Mouse (Mus musculus) kidney, adult 11 months (tissue): ENCODE measurements around the gene Il1rapl2.
"Not testable (repeated sequence)": the region's sequence is repeated elsewhere in the genome, so short reads cannot be mapped to it uniquely, and the experiment has no call there.

ENCODE experiments used
- DNase-seq: peaks from one replicate; pipeline ENCODE4 v3.0.0; 2022

Gene Il1rapl2

DNA sequence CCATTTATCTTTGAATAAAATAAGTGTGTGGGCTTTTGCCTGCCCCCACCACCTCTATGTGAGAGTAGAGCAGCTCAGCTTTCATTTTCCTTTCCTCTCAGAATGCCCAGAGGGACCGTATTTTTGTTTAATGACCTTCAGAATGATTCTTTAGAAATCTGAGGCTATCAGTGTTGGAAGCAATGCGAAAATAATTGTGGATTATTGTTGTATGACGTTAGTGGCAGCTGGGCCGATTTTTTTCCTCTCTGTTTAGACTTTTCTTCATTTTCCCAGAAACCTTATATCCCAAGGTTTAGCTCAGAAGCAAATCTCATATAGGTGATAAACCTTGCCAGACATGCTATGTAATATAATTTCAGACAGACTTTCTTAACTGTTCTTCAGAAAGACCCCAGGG lies 664.2 kb downstream of the Il1rapl2 start:
- DNase-seq, result no peak

DNA sequence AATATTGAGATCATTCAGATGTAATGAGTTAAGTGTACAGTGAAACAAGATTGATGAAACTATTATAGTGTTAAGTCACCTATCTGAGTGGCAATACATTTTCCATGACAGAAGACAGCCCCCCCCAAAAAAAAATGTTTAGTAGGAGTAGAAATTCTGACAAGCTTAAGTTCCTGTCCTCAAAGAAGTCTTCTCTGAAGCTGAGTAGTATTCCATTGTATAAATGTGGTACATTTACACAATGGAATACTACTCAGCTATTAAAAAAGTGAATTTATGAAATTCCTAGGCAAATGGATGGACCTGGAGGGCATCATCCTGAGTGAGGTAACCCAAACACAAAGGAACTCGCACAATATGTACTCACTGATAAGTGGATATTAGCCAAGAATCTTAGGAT lies 778.3 kb downstream of the Il1rapl2 start:
- not testable (repeated sequence) for DNase-seq

DNA sequence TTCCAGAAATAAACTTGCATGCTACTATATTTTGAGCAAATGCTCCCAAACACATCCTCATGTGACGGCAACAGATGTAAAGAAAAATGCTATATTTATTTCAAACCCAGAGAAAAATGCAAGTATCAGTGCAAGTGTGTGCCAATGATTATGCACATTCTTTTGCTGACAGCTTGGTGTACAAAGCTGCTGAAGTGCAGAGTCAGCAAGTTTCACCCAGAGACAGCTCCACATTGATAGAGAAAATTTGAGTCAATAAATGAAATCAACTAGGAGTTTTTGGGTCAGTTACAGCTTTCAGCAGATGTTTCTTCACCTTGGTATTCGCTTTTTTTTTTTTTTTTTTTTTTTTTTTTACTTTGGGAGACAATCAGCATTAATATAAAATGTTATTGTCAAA lies 863.4 kb downstream of the Il1rapl2 start:
- no peak for DNase-seq

DNA sequence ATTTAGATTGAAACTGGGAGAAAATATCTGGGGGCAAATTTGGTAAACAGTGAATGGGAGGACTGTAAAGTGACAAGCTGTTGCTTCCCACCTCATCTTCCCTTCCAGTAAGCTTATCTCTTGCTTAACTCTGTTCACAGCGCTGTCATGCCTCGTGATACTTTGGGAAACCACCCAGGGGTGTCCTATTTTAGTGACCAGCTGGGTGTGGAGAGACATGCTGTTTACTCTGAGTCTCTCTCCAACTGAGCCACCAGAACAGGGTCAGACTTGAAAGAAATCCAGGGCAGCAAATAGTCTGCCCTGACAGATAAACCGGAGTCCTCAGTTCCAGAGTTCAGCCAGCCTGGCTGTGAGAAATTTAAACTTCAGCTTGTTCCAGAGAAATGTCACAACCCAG lies 867.5 kb downstream of the Il1rapl2 start:
- DNase-seq, result no peak

DNA sequence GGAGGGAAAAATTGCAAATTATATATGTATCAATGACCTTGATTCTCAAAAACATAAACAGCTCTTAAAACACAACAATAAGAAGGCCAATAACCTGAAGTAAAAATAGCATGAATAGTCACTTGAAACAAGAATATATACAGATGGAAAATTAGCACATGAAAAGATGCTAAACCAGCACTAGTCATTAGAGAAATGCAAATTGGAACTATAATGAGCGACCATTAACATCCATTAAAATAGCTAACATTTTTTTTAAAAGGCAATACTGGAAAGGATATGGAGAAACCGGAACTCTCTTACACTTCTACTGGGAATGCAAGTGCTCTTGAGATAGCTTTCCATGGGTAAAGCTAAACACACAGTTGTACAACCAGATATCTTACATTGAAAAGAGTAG lies 879.4 kb downstream of the Il1rapl2 start:
- DNase-seq, result no peak

DNA sequence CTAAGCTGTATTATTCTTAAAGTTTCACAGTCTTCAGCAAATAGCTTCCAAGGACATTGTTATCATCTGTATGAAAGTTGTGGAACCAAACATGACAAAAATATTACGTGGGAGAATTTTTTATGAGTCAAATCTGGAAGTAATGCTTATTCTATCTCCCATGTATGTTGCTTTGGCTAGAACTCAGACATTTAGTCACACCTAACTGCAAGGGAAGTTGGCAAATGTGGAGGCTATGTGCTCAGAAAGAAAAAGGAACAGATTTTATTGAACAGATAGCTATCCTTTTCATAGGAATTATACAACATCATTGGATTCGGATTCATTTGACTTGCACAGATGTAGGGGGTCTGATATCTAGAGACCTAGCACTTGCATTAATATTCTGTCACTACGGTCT lies 908.1 kb downstream of the Il1rapl2 start:
- DNase-seq, result no peak

DNA sequence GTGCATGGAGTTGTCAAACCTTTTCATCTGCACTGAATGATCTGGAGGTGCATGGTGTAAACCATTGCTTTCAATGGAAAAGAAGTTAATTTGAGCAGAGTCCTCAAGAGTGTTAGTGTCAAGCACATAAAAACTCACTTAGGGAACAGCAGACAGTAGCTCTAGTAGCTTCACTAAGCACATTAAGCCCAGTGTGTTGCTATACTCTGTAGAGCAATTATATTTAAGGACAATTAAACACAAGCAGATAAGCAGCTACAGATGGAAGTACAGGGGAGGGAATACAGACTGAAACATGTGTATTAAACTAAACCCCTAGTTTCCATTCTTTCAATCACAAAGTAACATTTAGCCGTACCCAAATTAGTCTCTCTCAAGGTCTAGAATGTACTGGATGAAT lies 930.1 kb downstream of the Il1rapl2 start:
- no peak for DNase-seq

DNA sequence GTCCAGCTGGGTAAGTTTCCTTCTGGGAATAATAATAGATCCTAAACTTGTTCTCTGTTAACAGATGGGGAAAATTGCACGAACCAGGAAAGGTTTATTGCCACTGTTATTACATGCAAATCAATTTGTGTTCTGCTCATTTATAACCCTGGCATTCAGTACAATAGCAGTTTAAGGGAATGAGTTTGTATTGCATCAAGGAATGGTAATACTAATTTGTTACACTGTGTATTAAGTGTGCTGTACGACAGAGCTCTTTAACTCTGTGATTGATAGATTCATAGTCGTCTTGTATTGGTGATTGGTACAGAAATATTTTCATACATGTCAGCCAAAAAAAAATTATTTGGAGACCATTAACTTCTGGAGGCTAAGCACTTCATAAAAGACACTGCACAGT lies 934.6 kb downstream of the Il1rapl2 start:
- DNase-seq, result no peak

DNA sequence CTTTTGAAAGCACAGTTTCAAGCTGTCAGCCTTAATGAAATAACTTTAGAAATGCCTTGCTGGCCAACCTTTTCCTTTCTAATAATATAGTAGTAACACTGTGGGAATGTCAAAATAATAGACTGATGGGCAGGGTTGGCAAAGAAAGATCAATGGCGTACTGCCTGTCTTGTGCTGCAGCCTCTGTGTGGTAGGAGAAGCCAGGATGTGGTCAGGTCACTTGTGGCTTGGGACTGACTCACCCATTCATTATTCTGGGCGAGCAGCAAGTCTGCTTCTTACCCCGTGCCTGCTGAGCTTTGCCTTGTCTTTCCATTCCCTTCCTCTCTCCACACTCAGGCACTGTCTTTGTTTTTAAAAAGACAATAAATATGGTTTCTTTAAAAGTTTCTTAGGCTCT lies 1049.7 kb downstream of the Il1rapl2 start:
- no peak for DNase-seq

DNA sequence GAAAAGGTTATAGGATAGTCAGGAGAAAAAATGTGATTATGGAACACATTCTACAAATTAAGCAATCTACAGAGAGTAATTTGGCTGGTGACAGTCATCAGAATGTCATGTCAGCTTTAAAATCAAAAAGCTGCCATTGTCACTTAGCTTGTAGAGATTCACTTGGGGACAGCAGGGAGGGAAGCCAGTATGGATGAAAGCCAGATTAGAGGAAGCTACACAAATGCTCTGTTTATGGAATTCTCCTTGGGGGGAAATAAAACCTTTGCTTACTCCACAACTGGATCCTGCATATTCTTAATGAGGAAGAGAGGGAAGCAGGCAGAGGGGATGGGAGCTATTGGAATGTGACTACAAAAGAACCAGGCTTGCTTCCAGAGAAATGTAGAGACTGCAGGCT lies 1054.9 kb downstream of the Il1rapl2 start:
- DNase-seq, result no peak

DNA sequence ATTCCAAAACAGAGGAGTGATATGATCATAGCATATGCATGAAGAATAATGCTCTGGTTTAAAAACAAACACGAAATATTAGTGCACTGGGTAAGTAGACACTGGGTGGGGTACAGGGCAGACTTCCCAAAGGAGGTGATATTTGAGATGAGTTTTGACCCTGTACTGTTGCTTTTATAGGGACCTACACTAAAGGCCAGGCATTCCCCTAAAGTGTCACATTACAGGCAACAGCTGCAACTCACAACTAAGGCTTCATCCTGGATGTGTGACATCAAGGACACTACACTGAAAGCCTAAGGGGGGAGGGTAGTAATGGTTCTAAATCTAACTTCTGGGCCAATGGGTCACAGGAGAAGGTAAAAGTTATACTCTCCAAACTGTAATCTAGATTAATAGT lies 1152.0 kb downstream of the Il1rapl2 start:
- no peak for DNase-seq

DNA sequence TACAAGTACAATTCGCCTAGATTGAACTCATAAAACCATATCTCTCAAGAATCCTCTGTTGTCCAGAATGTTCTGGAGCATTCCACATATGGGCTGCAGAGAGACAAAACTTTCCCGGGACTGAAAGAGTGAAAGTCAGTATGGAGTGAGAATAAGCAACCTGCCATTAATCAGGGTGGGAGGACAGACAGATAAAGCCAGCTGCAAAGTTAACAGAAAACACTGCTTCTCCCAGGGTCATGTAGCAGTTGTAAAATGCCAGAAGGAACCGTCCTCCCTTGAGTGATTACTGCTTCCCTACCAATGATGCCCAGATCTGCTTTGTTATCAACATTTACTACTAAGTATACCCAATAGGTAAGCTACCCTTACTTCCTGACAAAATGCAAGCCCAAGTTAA lies 1230.5 kb downstream of the Il1rapl2 start:
- DNase-seq, result no peak

DNA sequence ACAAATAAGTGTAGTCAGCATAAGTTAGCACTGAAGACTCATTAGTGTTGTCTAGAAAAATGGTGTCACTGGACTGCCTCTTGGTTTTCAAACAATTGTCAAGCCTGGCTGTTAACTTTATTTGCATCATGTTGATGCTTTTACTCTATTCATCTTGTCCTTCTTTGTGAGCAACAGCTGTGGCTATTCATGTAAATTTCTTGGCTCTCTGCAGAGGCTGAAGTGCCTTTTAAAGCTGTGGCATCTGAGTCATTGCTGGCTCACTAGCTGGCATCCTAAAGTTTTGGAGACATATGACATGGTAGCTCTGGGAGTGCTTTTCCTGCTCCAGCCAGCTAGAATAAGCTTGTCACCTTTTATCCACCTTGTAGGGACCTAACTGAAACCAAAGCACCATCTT lies 1261.5 kb downstream of the Il1rapl2 start:
- DNase-seq, result no peak

DNA sequence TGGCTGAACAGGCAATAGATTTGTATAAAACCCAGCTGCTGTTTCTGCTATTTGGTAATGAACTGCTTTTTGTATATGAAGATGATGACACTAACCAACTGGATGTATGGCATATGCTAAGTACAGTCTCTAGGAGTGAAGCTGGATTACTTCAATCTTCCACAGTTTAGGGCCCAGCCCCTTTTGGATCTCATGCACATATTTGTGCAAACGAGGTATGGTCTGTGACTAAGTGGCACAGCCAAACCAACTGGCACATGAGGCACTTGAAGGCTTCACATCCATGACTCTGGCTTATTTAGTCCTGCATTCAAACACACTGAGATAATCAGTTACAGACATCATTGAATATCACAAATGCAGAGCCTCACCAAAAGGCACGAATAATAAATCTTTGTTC lies 1263.5 kb downstream of the Il1rapl2 start:
- DNase-seq, result no peak

DNA sequence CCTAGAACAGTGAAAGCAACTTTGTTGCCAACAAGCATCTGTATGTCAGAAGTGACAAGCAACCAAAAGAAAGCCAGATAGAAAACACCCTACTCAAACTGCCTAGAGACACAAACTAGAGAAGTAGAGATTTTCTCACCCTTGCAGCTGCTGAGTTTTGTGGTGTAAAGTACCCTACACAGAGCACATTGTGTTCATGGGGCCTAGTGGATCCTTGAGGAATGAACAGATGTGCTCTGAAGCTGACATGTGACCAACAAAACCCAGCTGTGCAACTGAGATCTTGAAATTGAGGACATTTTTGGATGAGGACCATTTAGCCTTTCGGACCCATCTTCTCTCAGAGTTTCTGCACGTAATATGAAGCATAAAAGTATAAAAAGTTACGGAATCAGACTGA lies 1268.0 kb downstream of the Il1rapl2 start:
- DNase-seq, result no peak
